11 mouse cellular contexts compared by ENCODE assay signal in genomic region chr14:61011621-61012174, GRCm38 (mm10). TPM values are rescaled to one million over a fixed set of nuclear protein-coding genes. Genes with fewer than 3 reads are reported as not detected.
DNase-seq lines count a peak whose midpoint lies in the region; ATAC-seq and TF ChIP-seq lines count a peak whose summit lies in the region.
"Had no signal": no experiment of that assay in that cellular context is flagged by ENCODE, and none has a peak within 500 bp of the region (broad histone marks: within the 10 kb centered on the region; RNA-seq: fewer than 3 reads in every experiment).

No protein-coding gene starts in this region.

- H3K9me3 ChIP-seq in embryonic facial prominence, embryonic 10.5 days = no peaks in the 10 kb centered on the region
- H3K9me3 ChIP-seq in embryonic facial prominence, embryonic 15.5 days (replicated peaks) = no peaks in the 10 kb centered on the region
- H3K9me3 ChIP-seq in hindbrain, embryonic 16.5 days (ENCODE audit: control insufficient read depth, low read length) = no peaks in the 10 kb centered on the region
- H3K9me3 ChIP-seq: liver, embryonic 15.5 days had no signal

- no peak overlapping the region for H3K4me3 ChIP-seq in left cerebral cortex, adult 2 months
- H3K4me3 ChIP-seq in embryonic facial prominence, embryonic 10.5 days = no peak overlapping the region
- H3K4me3 ChIP-seq in embryonic facial prominence, embryonic 15.5 days (replicated peaks) = no peak overlapping the region
- H3K4me3 ChIP-seq in hindbrain, embryonic 16.5 days (ENCODE audit: low read length) = no peak overlapping the region
- H3K4me3 ChIP-seq: liver, embryonic 15.5 days had no signal

- no peak overlapping the region for H3K4me2 ChIP-seq in embryonic facial prominence, embryonic 15.5 days (replicated peaks)
- H3K4me2 ChIP-seq in hindbrain, embryonic 16.5 days (ENCODE audit: low read length) = no peak overlapping the region; the same call in 1 of the 2 replicates

- intact Hi-C loops in left cerebral cortex, adult 2 months (cut with DNase I) = loop anchor here (1.0 to 2.0 kb wide), 2 partner anchors 26 to 33 kb away; no protein-coding TSS in a partner anchor
- intact Hi-C loops in left cerebral cortex, postnatal 36 days (cut with DNase I) = loop anchor here (2.0 kb wide), 1 partner anchor 25 kb away; no protein-coding TSS in a partner anchor

- no peak for DNase-seq in left cerebral cortex, adult 2 months (ENCODE audit: extremely low spot score in 1 of 2, low spot score in 2 of 2)
- DNase-seq in left cerebral cortex, postnatal 36 days (ENCODE audit: low spot score in 2 of 2) = no peak
- DNase-seq in embryonic facial prominence, embryonic 10.5 days (ENCODE audit: low spot score) = no peak
- DNase-seq in frontal cortex, postnatal 14 days (ENCODE audit: low spot score in 2 of 2) = no peak
- DNase-seq in adrenal gland, postnatal 36 days = no peak
- DNase-seq in frontal cortex, postnatal 36 days (ENCODE audit: low spot score in 2 of 2) = no peak

- H3K27me3 ChIP-seq in embryonic facial prominence, embryonic 10.5 days (replicated peaks; ENCODE audit: low read depth, poor library complexity, severe bottlenecking) = peaks cover 41% of the 10 kb centered on the region; the same call in 1 of the 2 replicates
- no peaks in the 10 kb centered on the region for H3K27me3 ChIP-seq in embryonic facial prominence, embryonic 15.5 days
- H3K27me3 ChIP-seq in hindbrain, embryonic 16.5 days (replicated peaks; ENCODE audit: control insufficient read depth, insufficient read depth, low read length) = no peaks in the 10 kb centered on the region
- H3K27me3 ChIP-seq: liver, embryonic 15.5 days had no signal

- ATAC-seq in embryonic facial prominence, embryonic 15.5 days (ENCODE audit: insufficient number of reproducible peaks, low FRiP score, low TSS enrichment, low read depth) = no peak
- ATAC-seq in hindbrain, embryonic 16.5 days = no peak

- H3K9ac ChIP-seq in embryonic facial prominence, embryonic 15.5 days = no peak overlapping the region
- no peak overlapping the region for H3K9ac ChIP-seq in hindbrain, embryonic 16.5 days (ENCODE audit: low read depth, low read length)
- H3K9ac ChIP-seq: liver, embryonic 15.5 days had no signal

- H3K36me3 ChIP-seq in embryonic facial prominence, embryonic 10.5 days (replicated peaks) = peaks cover 7% of the 10 kb centered on the region; the same call in 1 of the 2 replicates
- H3K36me3 ChIP-seq in embryonic facial prominence, embryonic 15.5 days = no peaks in the 10 kb centered on the region
- H3K36me3 ChIP-seq in hindbrain, embryonic 16.5 days (ENCODE audit: control insufficient read depth, insufficient read depth, low read length) = no peaks in the 10 kb centered on the region
- H3K36me3 ChIP-seq: liver, embryonic 15.5 days had no signal

- H3K4me1 ChIP-seq in embryonic facial prominence, embryonic 10.5 days = peaks cover 34% of the 10 kb centered on the region
- peaks cover 28% of the 10 kb centered on the region for H3K4me1 ChIP-seq in embryonic facial prominence, embryonic 15.5 days
- H3K4me1 ChIP-seq in hindbrain, embryonic 16.5 days (ENCODE audit: control insufficient read depth, insufficient read depth, low read depth, low read length) = peaks cover 5% of the 10 kb centered on the region; the same call in 1 of the 2 replicates
- H3K4me1 ChIP-seq: liver, embryonic 15.5 days had no signal

- TF ChIP-seq CTCF in left cerebral cortex, adult 2 months (IDR thresholded peaks at IDR 0.05) = no peak

- H3K27ac ChIP-seq in left cerebral cortex, adult 2 months = peak overlapping the region; percentile 73; the same call in 1 of the 2 replicates
- H3K27ac ChIP-seq in embryonic facial prominence, embryonic 10.5 days (replicated peaks) = peak overlapping the region; percentile 75
- H3K27ac ChIP-seq in embryonic facial prominence, embryonic 15.5 days (replicated peaks) = 0 out of 2 replicates have a peak overlapping the region, but pooled peaks have one; percentile 77
- H3K27ac ChIP-seq in hindbrain, embryonic 16.5 days (ENCODE audit: low read depth, low read length) = peak overlapping the region; percentile 66
- H3K27ac ChIP-seq: liver, embryonic 15.5 days had no signal

- WGBS in embryonic facial prominence, embryonic 10.5 days = 93% methylated on average over 8 of the region's 8 CpGs
- 84% methylated on average over 8 of the region's 8 CpGs for whole genome bisulfite sequencing in embryonic facial prominence, embryonic 15.5 days
- WGBS in hindbrain, embryonic 16.5 days = 60% methylated on average over 8 of the region's 8 CpGs

RNA-seq across cellular contexts. Expression of gene Tnfrsf19, which starts 34.6 kb away (rescaled TPM):
- total RNA-seq in left cerebral cortex, adult 2 months (2021) = 10 to 100 TPM; 49.5 to 51.9 TPM
- 10 to 100 TPM; 50.2 to 59.7 TPM for total RNA-seq in left cerebral cortex, postnatal 36 days (2021)
- polyA plus RNA-seq in embryonic facial prominence, embryonic 10.5 days (2016; fragmentation: Nextera tagmentation; extraction: Ambion mirVana) = 37.2 and 41.4 TPM in 2 replicates
- 99.6 and 104 TPM in 2 replicates for polyA plus RNA-seq in embryonic facial prominence, embryonic 15.5 days (2015; fragmentation: Nextera tagmentation; extraction: Ambion mirVana)
- 29.8 and 33.6 TPM in 2 replicates for polyA plus RNA-seq in hindbrain, embryonic 16.5 days (2015; fragmentation: Nextera tagmentation; extraction: Ambion mirVana)
- total RNA-seq in adrenal gland, postnatal 36 days (2021) = 10 to 100 TPM; 48.1 to 71.4 TPM
- total RNA-seq: granulocyte monocyte progenitor cell, adult 5-6 weeks; monocyte, adult 5-6 weeks had no signal
